Mouse (Mus musculus): ENCODE measurements around the gene Fgfr2.

DNA sequence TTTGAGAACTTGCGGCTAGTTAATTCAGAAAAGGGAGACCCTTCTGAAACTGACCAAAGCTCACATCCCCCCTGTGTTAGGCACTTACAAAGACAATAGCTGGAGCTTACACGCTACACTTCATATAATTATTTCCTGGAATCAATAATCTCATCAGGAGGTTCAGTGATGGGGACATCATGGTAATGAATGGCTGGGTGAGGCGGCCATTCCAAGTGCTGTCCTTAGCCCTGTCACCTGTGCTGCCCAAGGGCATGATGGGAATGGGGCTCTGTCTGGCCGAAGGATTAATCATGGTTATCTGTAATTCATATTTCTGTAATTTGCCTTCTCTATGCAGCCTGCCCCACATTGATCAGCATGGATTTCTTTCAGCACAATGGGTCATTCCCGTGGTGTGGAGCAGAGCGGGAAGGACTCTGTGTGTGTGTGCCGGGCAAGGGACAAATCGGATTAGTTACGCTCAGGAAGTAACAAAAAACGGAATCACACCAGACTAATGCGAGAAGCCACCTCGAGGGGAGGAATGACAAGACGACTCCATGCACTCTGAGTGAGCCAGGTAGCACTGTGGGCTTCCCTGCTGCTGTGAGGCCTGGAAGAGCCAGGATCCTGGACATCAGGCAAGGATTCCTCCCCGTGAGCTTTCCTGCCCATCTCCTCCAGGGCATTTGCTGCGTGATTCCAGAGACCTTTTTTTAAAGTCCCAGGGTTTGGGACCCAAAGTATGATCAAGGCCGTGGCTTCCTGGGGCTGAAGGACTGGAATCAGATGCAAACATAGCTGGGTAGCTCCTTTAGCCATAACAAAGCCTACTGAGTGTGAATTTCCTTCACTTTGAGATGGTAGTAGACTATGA is 1375.8 kb downstream of the Fgfr2 start:
- TF ChIP-seq ZC3H11A (IDR thresholded peaks at IDR 0.05; ENCODE audit: borderline replicate concordance, low read depth, low read length) (no peak), HCFC1 (IDR thresholded peaks at IDR 0.05; ENCODE audit: borderline replicate concordance, insufficient read depth, low read length) (no peak), CHD2 (IDR thresholded peaks at IDR 0.05; ENCODE audit: low read depth, low read length) (no peak)
